Mouse (Mus musculus) liver, embryonic 13.5 days (tissue): Measurements from ENCODE around the gene Dmwd. TPM values are rescaled to one million over a fixed set of nuclear protein-coding genes. Genes with fewer than 3 reads are reported as not detected.
"Not testable (repeated sequence)": the region's sequence is repeated elsewhere in the genome, so short reads cannot be mapped to it uniquely, and the experiment has no call there.

Source experiments
- ATAC-seq: fragments of 200-750 bp; cut with Nextera tagmentation; 2 replicates; pipeline ENCODE4 v1.8.0; 2017; ENCODE audit warnings: low read depth, mild to moderate bottlenecking, moderate number of reproducible peaks, moderate library complexity
- DNase-seq: peaks from one replicate; pipeline ENCODE4 v3.0.0; 2022
- H3K27ac ChIP-seq: fragments of 300-500 bp; sonication (generic); 2 replicates; pipeline ENCODE4 v1.5.1; 2015; ENCODE audit warnings: moderate library complexity, mild to moderate bottlenecking, inconsistent platforms
- H3K27me3 ChIP-seq: fragments of 300-500 bp; sonication (generic); 2 replicates; pipeline ENCODE4 v1.6.1; 2015; ENCODE audit warnings: mild to moderate bottlenecking, inconsistent platforms
- H3K36me3 ChIP-seq: fragments of 300-500 bp; sonication (generic); 2 replicates; pipeline ENCODE4 v1.6.1; 2015; ENCODE audit warnings: mild to moderate bottlenecking, inconsistent platforms
- H3K4me1 ChIP-seq: fragments of 300-500 bp; sonication (generic); replicated peaks from 2 replicates; pipeline ENCODE4 v1.6.1; 2015; ENCODE audit warnings: inconsistent platforms
- H3K4me2 ChIP-seq: fragments of 300-500 bp; sonication (generic); 2 replicates; pipeline ENCODE4 v1.6.1; 2015; ENCODE audit warnings: inconsistent platforms, mild to moderate bottlenecking, moderate library complexity
- H3K4me3 ChIP-seq: fragments of 300-500 bp; sonication (generic); replicated peaks from 2 replicates; pipeline ENCODE4 v1.5.1; 2015; ENCODE audit warnings: mild to moderate bottlenecking, inconsistent platforms
- H3K9ac ChIP-seq: fragments of 300-500 bp; sonication (generic); 2 replicates; pipeline ENCODE4 v1.6.1; 2015; ENCODE audit warnings: mild to moderate bottlenecking, inconsistent platforms
- H3K9me3 ChIP-seq: fragments of 300-500 bp; sonication (generic); replicated peaks from 2 replicates; pipeline ENCODE4 v1.6.1; 2016; ENCODE audit warnings: inconsistent platforms
- WGBS: fragments of 180-500 bp; shearing (Covaris S2); methylation state at CpG from one replicate; pipeline ENCODE4 v1.1.7; 2015; ENCODE audit not compliant: insufficient replicate concordance; 5-methylcytosine and 5-hydroxymethylcytosine counted together
- polyA plus RNA-seq: library from polyadenylated mRNA; unstranded; fragments of >200 nt; fragmentation: Nextera tagmentation; extraction: Ambion mirVana; gene quantifications from 2 replicates; pipeline ENCODE4 v1.2.1, GENCODE M21; 2015

Dmwd gene
- polyA plus RNA-seq, 1 experiment from 2014 or later, result 4.2 TPM

DNA sequence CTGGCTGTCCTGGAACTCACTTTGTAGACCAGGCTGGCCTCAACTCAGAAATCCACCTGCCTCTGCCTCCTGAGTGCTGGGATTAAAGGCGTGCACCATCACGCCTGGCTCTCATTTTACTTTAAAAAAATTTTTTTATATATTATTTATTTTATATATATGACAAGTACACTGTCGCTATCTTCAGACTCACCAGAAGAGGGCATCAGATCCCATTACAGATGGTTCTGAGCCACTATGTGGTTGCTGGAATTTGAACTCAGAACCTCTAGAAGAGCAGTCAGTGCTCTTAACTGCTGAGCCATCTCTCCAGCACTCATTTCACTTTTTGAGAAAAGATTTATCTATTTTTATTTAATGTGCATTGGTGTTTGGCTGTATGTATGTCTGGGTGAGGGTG lies 5.0 kb upstream of the Dmwd start:
- H3K9ac ChIP-seq, H3K9me3 ChIP-seq, DNase-seq, H3K4me3 ChIP-seq, H3K4me2 ChIP-seq, H3K36me3 ChIP-seq, ATAC-seq, H3K27ac ChIP-seq: not testable (repeated sequence)
- Histone ChIP-seq H3K4me1 (peaks cover 13% of the 10 kb centered on the region), H3K27me3 (peaks cover 35% of the 10 kb centered on the region)
- WGBS, result 34% methylated on average over 3 of the region's 3 CpGs

DNA sequence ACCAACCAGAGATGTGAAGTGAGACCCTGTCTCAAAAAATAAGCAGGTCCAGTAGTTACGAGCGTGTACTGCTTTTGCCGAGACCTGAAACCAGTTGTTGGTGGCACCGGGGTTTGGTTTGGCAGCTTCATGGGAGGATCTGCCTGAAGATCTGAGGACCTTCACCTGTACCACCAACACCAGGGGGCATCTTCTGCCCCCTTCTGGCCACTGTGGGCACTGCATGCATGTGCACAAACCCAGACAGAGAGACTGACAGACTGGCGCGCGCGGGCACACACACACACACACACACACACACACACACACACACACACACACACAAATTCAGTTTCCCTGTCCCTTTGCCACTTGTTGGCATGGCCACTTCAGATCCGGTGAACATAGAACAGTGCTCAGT lies 2.5 kb upstream of the Dmwd start:
- Histone ChIP-seq H3K27ac (no peak overlapping the region), H3K4me1 (peaks cover 30% of the 10 kb centered on the region), H3K36me3 (peaks cover 7% of the 10 kb centered on the region), H3K4me3 (no peak overlapping the region), H3K4me2 (no peak overlapping the region), H3K27me3 (peaks cover 20% of the 10 kb centered on the region), H3K9me3 (no peaks in the 10 kb centered on the region), H3K9ac (no peak overlapping the region)
- WGBS, result 67% methylated on average over 9 of the region's 9 CpGs
- DNase-seq (no peak), ATAC-seq (no peak)

DNA sequence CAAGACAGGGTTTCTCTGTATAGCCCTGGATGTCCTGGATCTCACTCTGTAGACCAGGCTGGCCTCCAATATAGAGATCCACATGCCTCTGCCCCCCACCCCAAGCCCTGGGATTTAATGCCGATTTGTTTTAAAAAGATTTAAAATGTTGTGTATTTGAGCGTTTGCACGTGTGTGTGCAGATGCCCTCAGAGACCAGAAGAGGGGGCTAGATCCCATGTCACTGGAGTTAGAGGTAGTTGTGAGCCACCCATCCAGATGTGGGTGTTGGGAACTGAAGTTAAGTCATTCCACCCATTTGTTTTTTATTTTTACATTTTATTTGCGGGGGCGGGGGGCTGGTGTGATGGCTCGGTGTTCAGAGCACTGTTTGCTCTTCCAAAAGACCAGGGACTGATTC lies 1.5 kb upstream of the Dmwd start:
- Histone ChIP-seq H3K4me1 (peaks cover 37% of the 10 kb centered on the region), H3K9me3 (no peaks in the 10 kb centered on the region), H3K27ac (no peak overlapping the region), H3K27me3 (peaks cover 20% of the 10 kb centered on the region), H3K36me3 (peaks cover 17% of the 10 kb centered on the region), H3K4me2 (no peak overlapping the region), H3K9ac (no peak overlapping the region), H3K4me3 (no peak overlapping the region)
- 89% methylated on average over 6 of the region's 6 CpGs for WGBS
- ATAC-seq (no peak), DNase-seq (no peak)

DNA sequence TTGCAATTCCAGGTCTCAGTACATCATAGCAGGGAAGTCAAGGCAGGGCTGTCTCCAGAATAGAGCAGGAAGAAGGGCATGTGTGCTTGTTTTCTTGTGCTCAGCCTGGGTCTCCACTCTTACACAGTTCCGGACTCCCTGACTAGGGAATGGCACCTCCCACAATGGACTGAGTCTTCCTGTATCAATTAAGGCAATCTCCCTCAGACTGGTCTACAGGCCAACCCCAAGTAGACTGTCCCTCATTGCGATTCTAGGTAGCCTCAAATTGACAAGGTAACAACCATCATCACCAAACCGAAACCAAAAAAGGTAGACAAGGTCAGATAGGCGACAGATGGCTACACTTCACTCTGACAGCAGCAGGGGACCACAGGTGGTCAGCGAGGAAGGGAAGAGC lies 796 bp upstream of the Dmwd start:
- Histone ChIP-seq H3K9me3 (no peaks in the 10 kb centered on the region), H3K9ac (peak overlapping the region; percentile 87), H3K27me3 (peaks cover 24% of the 10 kb centered on the region), H3K27ac (peak overlapping the region; percentile 24; the same call in 1 of the 2 replicates), H3K36me3 (peaks cover 25% of the 10 kb centered on the region), H3K4me1 (peaks cover 39% of the 10 kb centered on the region), H3K4me2 (peak overlapping the region; percentile 94), H3K4me3 (peak overlapping the region; percentile 80)
- no peak for DNase-seq
- WGBS, result 49% methylated on average over 5 of the region's 5 CpGs
- no peak for ATAC-seq

DNA sequence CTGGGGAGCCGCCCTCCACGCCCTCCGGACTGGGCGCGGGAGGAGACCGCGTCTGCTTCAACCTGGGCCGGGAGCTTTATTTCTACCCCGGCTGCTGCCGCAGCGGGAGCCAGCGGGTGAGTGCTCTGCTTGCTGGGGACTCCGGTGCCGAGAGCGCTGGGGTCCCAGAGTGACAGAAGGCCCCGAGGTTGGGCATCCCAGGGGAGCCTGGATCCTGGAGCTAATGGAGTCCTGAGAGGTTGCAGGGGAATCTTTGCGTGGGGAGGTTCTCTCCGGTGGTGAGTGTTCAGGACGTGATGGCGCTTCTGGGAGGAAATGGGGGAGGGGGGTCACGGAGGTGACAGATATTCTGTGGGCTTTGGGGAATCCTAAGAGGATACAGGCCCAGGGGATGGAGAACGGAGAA lies 562 bp downstream of the Dmwd start:
- peak overlapping the region; percentile 94 for H3K4me2 ChIP-seq
- WGBS, result 1% methylated on average over 22 of the region's 22 CpGs
- H3K4me1 ChIP-seq, result peaks cover 42% of the 10 kb centered on the region
- peaks cover 31% of the 10 kb centered on the region for H3K27me3 ChIP-seq
- no peak; the same call in 1 of the 2 replicates for ATAC-seq
- peaks cover 38% of the 10 kb centered on the region for H3K36me3 ChIP-seq
- peak overlapping the region; percentile 87 for H3K9ac ChIP-seq
- no peaks in the 10 kb centered on the region for H3K9me3 ChIP-seq
- DNase-seq, result no peak
- peak overlapping the region; percentile 80 for H3K4me3 ChIP-seq
- peak overlapping the region; percentile 74 for H3K27ac ChIP-seq

DNA sequence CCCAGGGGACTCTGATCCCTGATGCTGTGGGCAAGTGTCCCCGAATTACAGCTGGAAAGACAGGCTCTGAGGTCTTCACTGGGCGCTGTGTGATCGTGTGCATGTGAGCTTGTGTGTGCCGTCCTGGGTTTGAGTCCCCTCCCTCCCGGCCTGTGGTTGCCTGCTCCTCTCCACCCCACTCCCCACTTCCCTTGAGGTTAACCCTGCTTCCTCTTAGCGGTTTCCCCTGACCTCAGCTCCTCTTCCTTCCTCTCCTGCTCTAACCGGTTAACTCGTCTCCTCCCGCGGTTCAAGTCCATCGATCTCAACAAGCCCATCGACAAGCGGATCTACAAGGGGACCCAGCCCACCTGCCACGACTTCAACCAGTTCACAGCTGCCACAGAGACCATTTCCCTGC lies 1.7 kb downstream of the Dmwd start:
- Histone ChIP-seq H3K9ac (0 out of 2 replicates have a peak overlapping the region, but pooled peaks have one; percentile 22), H3K9me3 (no peaks in the 10 kb centered on the region), H3K4me1 (peaks cover 54% of the 10 kb centered on the region), H3K27me3 (peaks cover 35% of the 10 kb centered on the region), H3K4me2 (peak overlapping the region; percentile 94), H3K27ac (no peak overlapping the region), H3K36me3 (peaks cover 50% of the 10 kb centered on the region), H3K4me3 (peak overlapping the region; percentile 80)
- DNase-seq (no peak), ATAC-seq (no peak)
- 23% methylated on average over 14 of the region's 14 CpGs for WGBS

DNA sequence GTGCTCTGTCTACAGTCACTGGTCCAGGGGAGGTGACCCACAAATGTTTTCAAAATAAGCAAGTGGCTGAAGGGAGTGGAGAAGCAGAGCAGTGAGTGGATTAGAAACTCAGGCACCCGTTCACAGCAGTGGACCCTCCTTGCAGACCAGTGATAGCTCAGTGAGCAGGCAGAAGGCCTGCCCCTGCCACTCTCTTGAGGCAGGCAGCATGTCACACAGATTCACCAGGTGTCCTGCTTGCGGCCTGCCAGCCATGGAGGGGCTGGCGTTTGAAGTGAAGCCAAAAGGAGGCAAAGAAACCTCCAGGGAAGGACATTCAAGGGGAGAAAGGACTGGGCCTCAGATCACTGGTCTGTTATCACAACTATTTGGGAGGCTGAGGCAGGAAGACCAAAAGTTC lies 2.7 kb downstream of the Dmwd start:
- Histone ChIP-seq H3K4me3 (no peak overlapping the region), H3K27ac (no peak overlapping the region), H3K4me2 (no peak overlapping the region), H3K4me1 (peaks cover 64% of the 10 kb centered on the region), H3K27me3 (peaks cover 36% of the 10 kb centered on the region), H3K9ac (no peak overlapping the region; the same call in 1 of the 2 replicates), H3K36me3 (peaks cover 52% of the 10 kb centered on the region), H3K9me3 (no peaks in the 10 kb centered on the region)
- DNase-seq (no peak), ATAC-seq (no peak)
- 70% methylated on average over 3 of the region's 3 CpGs for WGBS

- H3K4me3 ChIP-seq, result no peak overlapping the region
- peaks cover 47% of the 10 kb centered on the region for H3K27me3 ChIP-seq
- H3K4me1 ChIP-seq, result peaks cover 75% of the 10 kb centered on the region
- no peak overlapping the region for H3K4me2 ChIP-seq
- DNase-seq (no peak), ATAC-seq (no peak)
- 83% methylated on average over 19 of the region's 19 CpGs for WGBS
- H3K9ac ChIP-seq, result no peak overlapping the region
- peaks cover 52% of the 10 kb centered on the region for H3K36me3 ChIP-seq
- H3K9me3 ChIP-seq, result no peaks in the 10 kb centered on the region
- no peak overlapping the region for H3K27ac ChIP-seq
These were observed 4.5 kb downstream of the Dmwd start for GRCm38 (mm10) chr7:19080451-19080950.

DNA sequence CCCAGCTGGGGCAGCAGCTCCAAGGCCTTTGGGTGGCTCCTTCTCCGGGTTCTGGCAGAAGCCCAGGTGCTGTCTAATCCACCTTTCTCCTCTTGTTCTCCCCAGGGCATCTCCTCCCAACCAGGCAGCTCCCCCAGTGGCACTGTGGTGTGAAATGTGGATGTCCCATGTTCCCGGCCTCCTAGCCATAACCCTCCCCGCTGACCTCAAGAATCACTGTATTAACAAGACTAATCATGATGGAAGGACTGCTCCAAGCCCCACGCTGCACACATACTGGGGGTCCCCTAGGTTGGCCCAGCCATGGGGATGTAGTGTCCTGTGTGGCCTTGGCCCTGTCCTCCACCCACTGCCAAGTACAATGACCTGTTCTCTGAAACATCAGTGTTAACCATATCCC lies 6.1 kb downstream of the Dmwd start:
- Histone ChIP-seq H3K9ac (no peak overlapping the region), H3K27me3 (peaks cover 61% of the 10 kb centered on the region), H3K9me3 (no peaks in the 10 kb centered on the region), H3K36me3 (peaks cover 52% of the 10 kb centered on the region), H3K4me2 (no peak overlapping the region), H3K4me3 (no peak overlapping the region), H3K27ac (no peak overlapping the region), H3K4me1 (peaks cover 81% of the 10 kb centered on the region)
- no peak for ATAC-seq
- no peak for DNase-seq
- WGBS, result 74% methylated on average over 4 of the region's 4 CpGs

DNA sequence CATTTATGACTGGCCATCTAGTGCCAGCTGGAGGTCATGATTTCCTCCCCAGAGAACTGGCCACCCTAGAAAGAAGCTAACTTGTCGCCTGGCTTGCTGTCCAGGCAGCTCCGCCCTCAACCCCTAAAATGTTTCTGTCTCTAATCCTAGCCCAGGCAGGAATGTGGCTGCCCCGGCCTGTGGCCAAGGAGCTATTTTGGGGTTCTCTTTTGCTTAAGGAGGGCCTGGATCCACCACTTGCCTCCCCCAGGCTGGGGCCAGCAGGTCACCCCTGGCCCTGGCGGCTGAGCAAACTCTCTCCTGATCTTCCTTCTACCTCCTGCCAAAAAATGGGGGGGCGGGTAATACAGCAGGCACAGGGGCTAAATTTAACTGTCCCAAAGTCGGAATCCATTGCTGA lies 7.1 kb downstream of the Dmwd start:
- 57% methylated on average over 6 of the region's 6 CpGs for WGBS
- Histone ChIP-seq H3K9ac (no peak overlapping the region), H3K4me1 (peaks cover 79% of the 10 kb centered on the region), H3K4me3 (no peak overlapping the region), H3K36me3 (peaks cover 51% of the 10 kb centered on the region), H3K4me2 (0 out of 2 replicates have a peak overlapping the region, but pooled peaks have one; percentile 30), H3K27me3 (peaks cover 67% of the 10 kb centered on the region), H3K9me3 (no peaks in the 10 kb centered on the region), H3K27ac (no peak overlapping the region)
- ATAC-seq, result no peak
- no peak for DNase-seq

GRCm38 (mm10) chr7:19083701-19084100 lies 7.7 kb downstream of the Dmwd start, which contains the start of gene Dmpk:
Gene Dmpk, plus strand, starts transcription at chr7:19083849.
- WGBS, result 57% methylated on average over 10 of the region's 10 CpGs
- ATAC-seq (peak; percentile 14; the same call in 1 of the 2 replicates), DNase-seq (no peak)
- Histone ChIP-seq H3K4me3 (peak within 1 kb of the TSS; percentile 22), H3K9ac (peak within 1 kb of the TSS; percentile 41), H3K4me1 (peaks cover 79% of the 10 kb centered on the region), H3K27me3 (peaks cover 67% of the 10 kb centered on the region), H3K9me3 (no peaks in the 10 kb centered on the region), H3K36me3 (peaks cover 48% of the 10 kb centered on the region), H3K27ac (no peak within 1 kb of the TSS; the same call in 1 of the 2 replicates), H3K4me2 (peak within 1 kb of the TSS; percentile 30)

DNA sequence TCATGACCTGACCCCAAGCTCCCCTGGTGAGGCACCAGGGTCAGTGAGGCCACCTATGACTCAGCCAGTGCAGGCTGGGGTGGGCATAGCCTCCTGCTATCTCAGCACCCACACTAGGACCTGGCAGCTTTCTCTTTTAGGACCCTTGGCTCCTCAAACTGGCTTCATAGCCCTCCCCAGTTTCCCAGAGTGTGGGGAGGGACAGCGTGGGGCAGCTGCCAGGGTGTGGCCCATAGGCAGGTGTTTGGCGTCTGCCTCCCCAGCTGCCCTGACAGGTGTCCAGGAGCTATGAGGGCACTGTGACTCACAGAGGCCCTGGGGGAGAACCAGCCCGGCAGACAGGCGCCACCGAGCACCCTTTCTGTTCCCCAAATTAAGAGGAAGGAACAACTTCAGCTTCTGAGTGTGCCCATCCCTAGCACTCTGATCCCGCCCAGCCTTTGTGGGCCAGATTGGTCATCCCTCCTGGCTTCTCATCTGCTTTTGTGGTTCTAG lies 8.3 kb downstream of the Dmwd start:
- peak overlapping the region; percentile 30; the same call in 1 of the 2 replicates for H3K4me2 ChIP-seq
- peak overlapping the region; percentile 22 for H3K4me3 ChIP-seq
- peaks cover 42% of the 10 kb centered on the region for H3K36me3 ChIP-seq
- WGBS, result 28% methylated on average over 6 of the region's 6 CpGs
- no peaks in the 10 kb centered on the region for H3K9me3 ChIP-seq
- DNase-seq (no peak), ATAC-seq (no peak)
- peaks cover 75% of the 10 kb centered on the region for H3K4me1 ChIP-seq
- H3K27ac ChIP-seq, result no peak overlapping the region; the same call in 1 of the 2 replicates
- peaks cover 71% of the 10 kb centered on the region for H3K27me3 ChIP-seq
- H3K9ac ChIP-seq, result peak overlapping the region; percentile 41
